Mouse (Mus musculus) frontal cortex, postnatal 10 days (tissue): ENCODE data around the gene Ino80d.

Experiments
- DNase-seq, 2 experiments: peaks; one replicate each; pipeline ENCODE4 v3.0.0; 2022; ENCODE audit warnings: low spot score in 2 of 2, mixed read lengths in 1 of 2

The Ino80d gene

GRCm38 (mm10) chr1:63107614-63108327 lies 6.7 kb downstream of the Ino80d start:
- no peak for DNase-seq

GRCm38 (mm10) chr1:63102758-63103451 lies 11.6 kb downstream of the Ino80d start:
- DNase-seq, result no peak

GRCm38 (mm10) chr1:63100196-63100595 lies 14.3 kb downstream of the Ino80d start:
- no peak for DNase-seq

- no peak for DNase-seq
These were observed 15.6 kb downstream of the Ino80d start for GRCm38 (mm10) chr1:63098831-63099230.

GRCm38 (mm10) chr1:63096071-63096470 lies 18.4 kb downstream of the Ino80d start:
- DNase-seq, result no peak

GRCm38 (mm10) chr1:63089795-63090194 lies 24.7 kb downstream of the Ino80d start:
- DNase-seq, result no peak

GRCm38 (mm10) chr1:63088614-63089013 lies 25.9 kb downstream of the Ino80d start:
- DNase-seq, result no peak

- no peak for DNase-seq
These were observed 34.2 kb downstream of the Ino80d start for GRCm38 (mm10) chr1:63080277-63080676.

GRCm38 (mm10) chr1:63076383-63076782 lies 38.1 kb downstream of the Ino80d start:
- DNase-seq, result no peak

- no peak for DNase-seq
These were observed 43.1 kb downstream of the Ino80d start for GRCm38 (mm10) chr1:63071379-63071778.

- DNase-seq, result no peak
These were observed 56.1 kb downstream of the Ino80d start for GRCm38 (mm10) chr1:63058361-63058760.

GRCm38 (mm10) chr1:63057849-63058248 lies 56.6 kb downstream of the Ino80d start:
- DNase-seq, result no peak

- no peak for DNase-seq
These were observed 57.1 kb downstream of the Ino80d start for GRCm38 (mm10) chr1:63057318-63057717.

GRCm38 (mm10) chr1:63055386-63055785 lies 59.1 kb downstream of the Ino80d start:
- DNase-seq, result no peak

- no peak for DNase-seq
These were observed 63.6 kb downstream of the Ino80d start for GRCm38 (mm10) chr1:63050866-63051265.

GRCm38 (mm10) chr1:63049977-63050376 lies 64.5 kb downstream of the Ino80d start:
- no peak for DNase-seq

- DNase-seq, result no peak
These were observed 66.5 kb downstream of the Ino80d start for GRCm38 (mm10) chr1:63047983-63048382.

- no peak for DNase-seq
These were observed 81.5 kb downstream of the Ino80d start for GRCm38 (mm10) chr1:63032929-63033328.

- DNase-seq, result no peak
These were observed 94.6 kb downstream of the Ino80d start for GRCm38 (mm10) chr1:63019916-63020315.

GRCm38 (mm10) chr1:63005013-63005646 lies 109.3 kb downstream of the Ino80d start:
- DNase-seq, result no peak

GRCm38 (mm10) chr1:63001874-63002273 lies 112.6 kb downstream of the Ino80d start:
- no peak for DNase-seq

- DNase-seq, result no peak
These were observed 121.1 kb downstream of the Ino80d start for GRCm38 (mm10) chr1:62993348-62993747.

- no peak for DNase-seq
These were observed 121.8 kb downstream of the Ino80d start for GRCm38 (mm10) chr1:62992648-62993047.
